Mouse (Mus musculus) layer of hippocampus, adult 9-11 months (tissue): ENCODE data around the gene Nfe2.

Experiments used
- DNase-seq: peaks from one replicate; pipeline ENCODE4 v3.0.0; 2022

Gene Nfe2

DNA sequence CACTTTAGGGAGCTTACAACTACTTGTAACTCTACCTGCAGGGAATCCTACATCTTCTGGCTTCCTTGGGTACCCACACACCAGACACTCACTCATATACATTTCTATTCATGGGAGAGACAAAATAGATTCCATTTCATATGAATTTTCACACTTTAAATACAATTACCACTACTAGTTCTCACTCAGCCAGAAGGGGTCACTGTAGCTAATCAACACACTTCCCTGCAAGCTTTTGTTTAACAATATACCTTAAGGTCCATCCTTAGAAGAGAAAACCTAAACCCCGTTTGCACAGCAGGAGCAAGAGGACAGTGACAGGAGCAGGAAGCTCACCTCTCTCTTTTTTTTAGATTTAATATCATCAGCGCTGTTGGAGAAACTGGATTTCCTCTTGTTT, 53.0 kb downstream of the Nfe2 start:
- no peak for DNase-seq

DNA sequence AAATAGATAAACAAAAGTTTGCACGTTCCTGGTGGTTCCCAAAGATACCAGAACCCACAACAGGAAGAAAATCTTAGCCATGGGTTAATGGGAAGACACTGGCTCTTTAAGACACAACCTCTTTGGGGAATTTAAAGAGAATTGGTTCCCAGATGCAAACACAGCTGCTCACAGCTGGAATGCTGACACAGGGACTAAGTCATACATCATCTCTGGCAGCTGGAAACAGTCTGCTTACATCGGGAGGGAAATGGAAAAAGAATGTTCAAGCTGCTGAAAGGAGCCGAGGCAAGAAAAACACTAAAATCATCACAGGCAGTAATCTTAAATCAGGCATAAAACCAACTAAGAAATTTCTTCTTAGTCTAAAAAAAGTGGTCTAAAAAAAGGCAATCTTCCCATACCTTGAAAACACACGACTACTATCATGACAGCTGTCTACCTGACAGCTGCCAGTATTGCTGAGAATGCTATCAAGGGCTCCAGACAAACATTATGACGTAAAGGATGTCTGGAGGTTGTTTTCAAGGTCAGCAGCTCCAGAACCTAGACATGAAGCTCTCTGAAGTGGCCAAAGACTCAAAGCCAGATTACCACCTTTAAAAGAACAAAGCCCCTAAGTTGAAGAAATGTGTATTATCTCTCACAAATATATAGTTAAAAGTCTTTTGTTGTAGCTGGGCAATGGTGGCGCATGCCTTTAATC, 56.0 kb downstream of the Nfe2 start:
- DNase-seq, result no peak
